Mouse (Mus musculus) CD4-positive naive resting alpha-beta T cell, adult 57 days (primary cell): ENCODE results near the gene Svip. TPM values are rescaled to one million over a fixed set of nuclear protein-coding genes. Genes with fewer than 3 reads are reported as not detected.

Source experiments
- total RNA-seq: library from RNA; stranded (reverse); gene quantifications from one replicate; pipeline ENCODE4 v1.2.4, GENCODE M21; 2023

Svip gene
- total RNA-seq: 0.89 TPM

DNA sequence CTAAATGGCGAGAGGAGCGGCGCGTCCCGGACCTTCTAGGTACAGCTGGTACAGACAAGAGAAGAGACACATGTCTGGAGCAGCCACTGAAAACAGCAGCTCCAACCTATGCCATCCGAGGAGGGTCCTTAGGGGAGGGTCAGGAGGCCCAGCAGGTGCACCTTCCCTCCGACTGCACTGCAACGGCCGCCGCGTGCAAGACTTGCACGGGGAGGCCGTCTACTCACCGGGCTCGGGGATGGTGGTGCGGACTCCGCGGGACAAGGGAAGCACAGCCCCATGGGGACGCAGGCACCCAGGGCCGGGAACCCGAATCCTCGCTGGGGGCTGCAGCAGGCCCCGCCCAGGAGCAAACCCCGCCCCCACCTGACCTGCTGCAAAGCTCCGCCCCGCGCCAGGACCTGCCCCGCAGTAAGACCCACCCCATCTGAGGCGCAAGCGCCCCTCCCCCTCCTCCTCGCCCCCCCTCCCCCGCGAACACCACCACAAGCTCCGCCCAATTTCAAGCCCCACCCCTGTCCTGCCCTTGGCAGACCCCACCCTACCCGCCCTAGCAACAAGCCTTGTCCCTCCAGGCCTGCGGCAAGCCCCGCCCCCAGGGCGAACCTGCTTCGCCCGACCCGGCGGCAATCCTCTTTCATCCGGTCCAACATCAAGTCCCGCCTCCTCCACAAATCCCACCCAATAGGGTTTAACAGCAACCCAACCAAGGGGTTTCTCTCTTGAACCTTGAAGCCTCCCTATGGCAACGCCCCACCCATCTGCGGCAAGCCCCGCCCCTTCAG is at the start of gene Svip:
TSS of gene Svip (minus strand) at position 508 of the 785 bp plus-strand sequence.

GRCm38 (mm10) chr7:52015628-52016027 is 9.8 kb upstream of the Svip start, which contains the start of gene 1700015G11Rik:
Gene 1700015G11Rik, minus strand, starts transcription at chr7:52015728.

Other genes with a start within 250 kb of the Svip start
- gene Gas2, start 144.0 kb downstream of the Svip start, total RNA-seq: 6.7 TPM
- 7.4 TPM for gene Fancf, start 143.8 kb downstream of the Svip start, total RNA-seq
- not detected for gene 1700015G11Rik, start 9.7 kb upstream of the Svip start, total RNA-seq